Mouse (Mus musculus): ENCODE data around the gene Gm4756. TPM values are rescaled to one million over a fixed set of nuclear protein-coding genes. Genes with fewer than 3 reads are reported as not detected.
A peak's percentile ranks its signal among the peaks of the same experiment; 100 is the strongest.
"Not testable (repeated sequence)": the region's sequence is repeated elsewhere in the genome, so short reads cannot be mapped to it uniquely, and the experiment has no call there.

The Gm4756 gene
- not detected for total RNA-seq (2022)

- DNase-seq, result no peak
Observed at GRCm38 (mm10) chr12:72649611-72650330, at the start of gene Gm4756. Gene Gm4756, minus strand, starts transcription at chr12:72649661.

GRCm38 (mm10) chr12:72694901-72695463 is 45.5 kb upstream of the Gm4756 start:
- peak; percentile 10 for DNase-seq

- peak; percentile 9 for DNase-seq
Observed at GRCm38 (mm10) chr12:72694438-72694837, 45.0 kb upstream of the Gm4756 start.

GRCm38 (mm10) chr12:72693895-72694294 is 44.4 kb upstream of the Gm4756 start:
- DNase-seq, result peak; percentile 9

GRCm38 (mm10) chr12:72688281-72688680 is 38.8 kb upstream of the Gm4756 start:
- DNase-seq, result not testable (repeated sequence)

- not testable (repeated sequence) for DNase-seq
Observed at GRCm38 (mm10) chr12:72687741-72688140, 38.3 kb upstream of the Gm4756 start.

GRCm38 (mm10) chr12:72686566-72686965 is 37.1 kb upstream of the Gm4756 start:
- DNase-seq, result not testable (repeated sequence)

GRCm38 (mm10) chr12:72683612-72684011 is 34.2 kb upstream of the Gm4756 start:
- no peak for DNase-seq

- DNase-seq, result no peak
Observed at GRCm38 (mm10) chr12:72682511-72683282, 33.2 kb upstream of the Gm4756 start.

GRCm38 (mm10) chr12:72681919-72682318 is 32.5 kb upstream of the Gm4756 start:
- DNase-seq, result no peak

GRCm38 (mm10) chr12:72679635-72680034 is 30.2 kb upstream of the Gm4756 start:
- DNase-seq, result no peak

- DNase-seq, result no peak
Observed at GRCm38 (mm10) chr12:72674820-72675219, 25.4 kb upstream of the Gm4756 start.

- no peak for DNase-seq
Observed at GRCm38 (mm10) chr12:72674079-72674797, 24.8 kb upstream of the Gm4756 start.

- no peak for DNase-seq
Observed at GRCm38 (mm10) chr12:72671516-72672135, 22.2 kb upstream of the Gm4756 start.

- DNase-seq, result no peak
Observed at GRCm38 (mm10) chr12:72670921-72671320, 21.5 kb upstream of the Gm4756 start.

GRCm38 (mm10) chr12:72667868-72668469 is 18.5 kb upstream of the Gm4756 start:
- DNase-seq, result no peak

GRCm38 (mm10) chr12:72666015-72666414 is 16.6 kb upstream of the Gm4756 start:
- no peak for DNase-seq

GRCm38 (mm10) chr12:72664735-72665337 is 15.4 kb upstream of the Gm4756 start, which contains the start of gene Dhrs7:
Gene Dhrs7, minus strand, starts transcription at chr12:72664909.
- DNase-seq, result peak; percentile 94

GRCm38 (mm10) chr12:72664020-72664734 is 14.7 kb upstream of the Gm4756 start:
- DNase-seq, result peak; percentile 41

GRCm38 (mm10) chr12:72655775-72656174 is 6.3 kb upstream of the Gm4756 start:
- DNase-seq, result no peak

GRCm38 (mm10) chr12:72654698-72655097 is 5.2 kb upstream of the Gm4756 start:
- no peak for DNase-seq

Data from adrenal gland, adult 8-10 months (tissue).